Mouse (Mus musculus) brain, embryonic 14.5 days (tissue): Measurements from ENCODE around the gene Zbtb18.

Source experiments
- CTCF ChIP-seq: fragments of 200-500 bp; IDR thresholded peaks from 2 replicates; pipeline ENCODE4 v1.5.1; 2012; ENCODE audit warnings: inconsistent platforms, mild to moderate bottlenecking, moderate library complexity, borderline replicate concordance; ENCODE audit not compliant: insufficient read depth, insufficient read length; ENCODE audit errors: extremely low read depth
- POLR2A ChIP-seq: fragments of 200-500 bp; IDR thresholded peaks from 2 replicates; pipeline ENCODE4 v1.6.1; 2012; ENCODE audit warnings: mild to moderate bottlenecking, inconsistent platforms, borderline replicate concordance; ENCODE audit not compliant: poor library complexity, insufficient read depth, insufficient read length, severe bottlenecking; ENCODE audit errors: extremely low read depth

GRCm38 (mm10) chr1:177448921-177449320 is 6.8 kb downstream of the Zbtb18 start:
- TF ChIP-seq CTCF (no peak), POLR2A (no peak)
